Mouse (Mus musculus) CH12.LX (cell line): ENCODE measurements around the gene Klhl7.

ENCODE experiments used
- CTCF ChIP-seq, 2 experiments: IDR thresholded peaks in 1 of 2; conservative IDR thresholded peaks in 1 of 2; 2 replicates each; pipeline ENCODE4 v1.5.1; 2011 to 2012; ENCODE audit warnings: low read depth in 2 of 2, low read length in 2 of 2, improper control_type of control experiment in 1 of 2, inconsistent platforms in 1 of 2, mild to moderate bottlenecking in 1 of 2, moderate library complexity in 1 of 2
- MAFK ChIP-seq: IDR thresholded peaks from 2 replicates; pipeline ENCODE4 v1.6.1; 2011; ENCODE audit warnings: low read length, improper control_type of control experiment; ENCODE audit not compliant: insufficient replicate concordance
- MAX ChIP-seq: IDR thresholded peaks from 2 replicates; pipeline ENCODE4 v1.6.1; 2011; ENCODE audit warnings: low read length, improper control_type of control experiment
- MEF2A ChIP-seq: IDR thresholded peaks from 2 replicates; pipeline ENCODE4 v1.6.1; 2014; ENCODE audit warnings: low read depth, mild to moderate bottlenecking, inconsistent platforms, low read length, improper control_type of control experiment, borderline replicate concordance
- POLR2A ChIP-seq: IDR thresholded peaks from 2 replicates; pipeline ENCODE4 v1.6.1; 2011; ENCODE audit warnings: low read depth, mild to moderate bottlenecking, improper control_type of control experiment, low read length
- TCF12 ChIP-seq: IDR thresholded peaks from 2 replicates; pipeline ENCODE4 v1.6.1; 2014; ENCODE audit warnings: low read depth, mild to moderate bottlenecking, inconsistent platforms, low read length, improper control_type of control experiment
- USF1 ChIP-seq: IDR thresholded peaks from 2 replicates; pipeline ENCODE4 v1.6.1; 2014; ENCODE audit warnings: low read depth, mild to moderate bottlenecking, inconsistent platforms, low read length, improper control_type of control experiment
- USF2 ChIP-seq: conservative IDR thresholded peaks from 2 replicates; pipeline ENCODE4 v1.6.1; 2011; ENCODE audit warnings: low read depth, low read length, improper control_type of control experiment
- ZNF384 ChIP-seq: IDR thresholded peaks from 2 replicates; pipeline ENCODE4 v1.6.1; 2012; ENCODE audit warnings: low read depth, low read length, improper control_type of control experiment, inconsistent platforms

DNA sequence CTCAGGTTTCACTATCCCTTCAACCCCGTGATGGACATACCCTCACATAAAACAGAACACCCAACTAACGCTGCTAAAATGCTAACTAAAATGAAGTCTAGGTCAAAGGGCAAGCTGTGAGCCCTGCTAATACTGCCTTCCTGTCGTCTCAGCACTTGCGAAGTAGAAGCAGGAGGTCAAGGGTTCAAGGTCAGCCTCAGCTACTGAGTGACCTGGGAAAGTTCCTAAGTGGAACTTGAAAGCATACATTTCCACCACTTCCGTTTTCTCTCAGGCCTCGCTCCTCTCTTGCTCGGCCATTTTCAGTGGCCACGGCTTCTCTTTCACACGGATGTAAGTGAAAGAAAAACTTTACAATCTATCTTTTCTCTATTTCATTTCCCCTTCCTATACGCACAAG is 107.6 kb downstream of the Klhl7 start:
- no peak for TF ChIP-seq USF1
- TF ChIP-seq CTCF (conservative IDR thresholded peaks at IDR 0.05 in 1 of 2, IDR thresholded peaks at IDR 0.05 in 1 of 2; ENCODE audit: low read depth in 2 of 2, low read length in 2 of 2) = no peak
- no peak for TF ChIP-seq MAFK
- no peak for TF ChIP-seq POLR2A
- TF ChIP-seq TCF12 = no peak
- TF ChIP-seq MAX = no peak
- TF ChIP-seq ZNF384 = no peak
- no peak for TF ChIP-seq USF2
- TF ChIP-seq MEF2A = no peak
